ENCODE assay signal across 9 mouse cellular contexts in genomic region chr17:31746198-31747111, GRCm38 (mm10).
DNase-seq lines count a peak whose midpoint lies in the region; ATAC-seq and TF ChIP-seq lines count a peak whose summit lies in the region.
"Had no signal": no experiment of that assay in that cellular context is flagged by ENCODE, and none has a peak within 500 bp of the region (broad histone marks: within the 10 kb centered on the region; RNA-seq: fewer than 3 reads in every experiment).

No protein-coding gene starts in this region.

- H3K27ac ChIP-seq in heart, embryonic 10.5 days = peak overlapping the region; percentile 89
- peak overlapping the region; percentile 63; the same call in 1 of the 2 replicates for H3K27ac ChIP-seq in kidney, embryonic 14.5 days (ENCODE audit: low read depth, low read length)
- H3K27ac ChIP-seq: macrophage had no signal

- 17% methylated on average over 20 of the region's 20 CpGs for WGBS in heart, embryonic 10.5 days
- 24% methylated on average over 20 of the region's 20 CpGs for WGBS in kidney, embryonic 14.5 days
- 14% methylated on average over 20 of the region's 20 CpGs for WGBS in lung, adult 2 months

- H3K36me3 ChIP-seq in heart, embryonic 10.5 days = no peaks in the 10 kb centered on the region
- H3K36me3 ChIP-seq in kidney, embryonic 14.5 days (ENCODE audit: control insufficient read depth, insufficient read depth, low read length) = no peaks in the 10 kb centered on the region

- peak overlapping the region; percentile 5; the same call in 1 of the 2 replicates for H3K9ac ChIP-seq in kidney, embryonic 14.5 days (ENCODE audit: low read depth, low read length)

- peak; percentile 41; the same call in 1 of the 2 replicates for TF ChIP-seq POLR2A in lung, adult 2 months (IDR thresholded peaks at IDR 0.05; ENCODE audit: borderline replicate concordance, extremely low read depth, low read depth, low read length)

- no peaks in the 10 kb centered on the region for H3K27me3 ChIP-seq in heart, embryonic 10.5 days (ENCODE audit: insufficient read depth, poor library complexity, severe bottlenecking)
- no peaks in the 10 kb centered on the region for H3K27me3 ChIP-seq in kidney, embryonic 14.5 days (ENCODE audit: control insufficient read depth, insufficient read depth, low read length)

- peak; percentile 31 for DNase-seq in adrenal gland, adult 2 months
- DNase-seq in adrenal gland, adult 8-10 months = no peak
- peak; percentile 48 for DNase-seq in adipocyte (ENCODE audit: low spot score)
- DNase-seq in heart, embryonic 10.5 days (ENCODE audit: low spot score) = peak; percentile 93
- peak; percentile 55 for DNase-seq in lung, adult 2 months
- peak; percentile 67 for DNase-seq in urinary bladder, adult 2 months (ENCODE audit: low spot score)
- DNase-seq in neural tube, embryonic 10.5 days (ENCODE audit: extremely low spot score, low spot score) = no peak

- peak overlapping the region; percentile 42 for H3K4me3 ChIP-seq in heart, embryonic 10.5 days
- H3K4me3 ChIP-seq in kidney, embryonic 14.5 days (ENCODE audit: low read length) = no peak overlapping the region
- no peak overlapping the region for H3K4me3 ChIP-seq in lung, adult 2 months (replicated peaks; ENCODE audit: extremely low read depth, low read depth, low read length)

- H3K4me1 ChIP-seq in heart, embryonic 10.5 days = peaks cover 52% of the 10 kb centered on the region
- H3K4me1 ChIP-seq in kidney, embryonic 14.5 days (ENCODE audit: control insufficient read depth, insufficient read depth, low read length) = peaks cover 19% of the 10 kb centered on the region
- H3K4me1 ChIP-seq in lung, adult 2 months (ENCODE audit: control insufficient read depth, insufficient read depth, low read length) = peaks cover 10% of the 10 kb centered on the region

- TF ChIP-seq CTCF in lung, adult 2 months (IDR thresholded peaks at IDR 0.05; ENCODE audit: insufficient read depth, low read length) = no peak

- peak overlapping the region; percentile 5 for H3K4me2 ChIP-seq in kidney, embryonic 14.5 days (replicated peaks; ENCODE audit: low read depth, low read length)

- H3K9me3 ChIP-seq in heart, embryonic 10.5 days = no peaks in the 10 kb centered on the region
- H3K9me3 ChIP-seq in kidney, embryonic 14.5 days (ENCODE audit: control insufficient read depth, low read length) = no peaks in the 10 kb centered on the region

- peak; percentile 71; the same call in 1 of the 2 replicates for ATAC-seq in kidney, embryonic 14.5 days (ENCODE audit: low FRiP score, low TSS enrichment)

Comparison
In these comparisons a context has a peak if more than half of its experiments do, and no peak if none do; other contexts are left out.
1. DNase-seq: peak in adrenal gland, adult 2 months (single experiment), adipocyte (single experiment), heart, embryonic 10.5 days (single experiment), lung, adult 2 months (single experiment) and urinary bladder, adult 2 months (single experiment); none in adrenal gland, adult 8-10 months (single experiment) and neural tube, embryonic 10.5 days (single experiment).